Mouse (Mus musculus) MEL (cell line): ENCODE data around the gene Svbp. TPM values are rescaled to one million over a fixed set of nuclear protein-coding genes. Genes with fewer than 3 reads are reported as not detected.

Experiments used
- DNase-seq: peaks from one replicate; pipeline ENCODE4 v3.0.0; 2011; ENCODE audit warnings: low read depth, low spot score
- H3K27ac ChIP-seq: 2 replicates; pipeline ENCODE4 v1.5.1; 2012; ENCODE audit warnings: low read depth, mild to moderate bottlenecking, control low read depth, low read length, moderate library complexity; ENCODE audit not compliant: control insufficient read depth
- H3K27me3 ChIP-seq, 2 experiments: fragments of 150-350 bp in 1 of 2; sonication (generic) in 1 of 2; 2 replicates each; pipeline ENCODE4 v1.6.1; 2012; ENCODE audit warnings: low read length in 2 of 2, mild to moderate bottlenecking in 2 of 2, improper control_type of control experiment in 1 of 2, moderate library complexity in 1 of 2; ENCODE audit not compliant: insufficient read depth in 2 of 2, control insufficient read depth in 1 of 2
- H3K36me3 ChIP-seq, 2 experiments: 2 replicates each; pipeline ENCODE4 v1.6.1; 2012 to 2014; ENCODE audit warnings: low read length in 2 of 2, improper control_type of control experiment in 1 of 2, inconsistent platforms in 1 of 2, mild to moderate bottlenecking in 1 of 2; ENCODE audit not compliant: insufficient read depth in 2 of 2, control insufficient read depth in 1 of 2
- H3K4me1 ChIP-seq, 2 experiments: fragments of 150-350 bp in 1 of 2; sonication (generic) in 1 of 2; 2 replicates each; pipeline ENCODE4 v1.6.1; 2012; ENCODE audit warnings: low read length in 2 of 2, improper control_type of control experiment in 1 of 2, mild to moderate bottlenecking in 1 of 2; ENCODE audit not compliant: insufficient read depth in 2 of 2, control insufficient read depth in 1 of 2
- H3K4me3 ChIP-seq, 2 experiments: fragments of 150-350 bp in 1 of 2; sonication (generic) in 1 of 2; 2 replicates each; pipeline ENCODE4 v1.5.1; 2012; ENCODE audit warnings: low read depth in 2 of 2, low read length in 2 of 2, mild to moderate bottlenecking in 2 of 2, moderate library complexity in 2 of 2, control low read depth in 1 of 2, improper control_type of control experiment in 1 of 2; ENCODE audit not compliant: control insufficient read depth in 1 of 2, insufficient read depth in 1 of 2
- H3K79me2 ChIP-seq: 2 replicates; pipeline ENCODE4 v1.6.1; 2012; ENCODE audit warnings: mild to moderate bottlenecking, low read length, moderate library complexity; ENCODE audit not compliant: control insufficient read depth, poor library complexity, insufficient read depth
- H3K9ac ChIP-seq: 2 replicates; pipeline ENCODE4 v1.6.1; 2012; ENCODE audit warnings: low read depth, mild to moderate bottlenecking, control low read depth, low read length, moderate library complexity; ENCODE audit not compliant: control insufficient read depth, poor library complexity, severe bottlenecking
- H3K9me3 ChIP-seq: fragments of 150-350 bp; sonication (generic); replicated peaks from 2 replicates; pipeline ENCODE4 v1.6.1; 2012; ENCODE audit warnings: mild to moderate bottlenecking, low read length, improper control_type of control experiment, moderate library complexity; ENCODE audit not compliant: insufficient read depth
- CHD1 ChIP-seq: IDR thresholded peaks from 2 replicates; pipeline ENCODE4 v1.6.1; 2012; ENCODE audit warnings: low read depth, mild to moderate bottlenecking, inconsistent platforms, low read length, improper control_type of control experiment
- CHD2 ChIP-seq: IDR thresholded peaks from 2 replicates; pipeline ENCODE4 v1.6.1; 2011; ENCODE audit warnings: low read length, improper control_type of control experiment
- CTCF ChIP-seq, 3 experiments: IDR thresholded peaks in 2 of 3; conservative IDR thresholded peaks in 1 of 3; 2 replicates each; pipeline ENCODE4 v1.5.1; 2011 to 2012; ENCODE audit warnings: low read length in 3 of 3, low read depth in 2 of 3, mild to moderate bottlenecking in 2 of 3, improper control_type of control experiment in 1 of 3, inconsistent platforms in 1 of 3, mixed read lengths in 1 of 3, moderate library complexity in 1 of 3; ENCODE audit not compliant: control insufficient read depth in 1 of 3, insufficient read depth in 1 of 3, poor library complexity in 1 of 3, severe bottlenecking in 1 of 3
- ELF1 ChIP-seq: IDR thresholded peaks from 2 replicates; pipeline ENCODE4 v1.6.1; 2014; ENCODE audit warnings: low read depth, mild to moderate bottlenecking, inconsistent platforms, low read length, improper control_type of control experiment, moderate library complexity
- EP300 ChIP-seq, 2 experiments: IDR thresholded peaks; 2 replicates each; pipeline ENCODE4 v1.6.1; 2011; ENCODE audit warnings: improper control_type of control experiment in 2 of 2, low read length in 2 of 2, low read depth in 1 of 2, mild to moderate bottlenecking in 1 of 2
- ETS1 ChIP-seq: IDR thresholded peaks from 2 replicates; pipeline ENCODE4 v1.6.1; 2012; ENCODE audit warnings: low read depth, mild to moderate bottlenecking, inconsistent platforms, low read length, improper control_type of control experiment, moderate library complexity
- GABPA ChIP-seq: IDR thresholded peaks from 2 replicates; pipeline ENCODE4 v1.6.1; 2012; ENCODE audit warnings: low read depth, mild to moderate bottlenecking, inconsistent platforms, low read length, improper control_type of control experiment, moderate library complexity
- GATA1 ChIP-seq: IDR thresholded peaks from 2 replicates; pipeline ENCODE4 v1.6.1; 2011; ENCODE audit warnings: low read depth, low read length, improper control_type of control experiment
- HCFC1 ChIP-seq: IDR thresholded peaks from 2 replicates; pipeline ENCODE4 v1.6.1; 2012; ENCODE audit warnings: low read depth, mild to moderate bottlenecking, inconsistent platforms, low read length, improper control_type of control experiment, moderate library complexity
- KAT2A ChIP-seq: conservative IDR thresholded peaks from 2 replicates; pipeline ENCODE4 v1.6.1; 2012; ENCODE audit warnings: low read depth, low read length, improper control_type of control experiment, inconsistent platforms
- MAFK ChIP-seq: IDR thresholded peaks from 2 replicates; pipeline ENCODE4 v1.6.1; 2011; ENCODE audit warnings: low read depth, mild to moderate bottlenecking, low read length, improper control_type of control experiment, borderline replicate concordance
- MAX ChIP-seq: IDR thresholded peaks from 2 replicates; pipeline ENCODE4 v1.6.1; 2011; ENCODE audit warnings: low read length, improper control_type of control experiment
- MXI1 ChIP-seq: IDR thresholded peaks from 2 replicates; pipeline ENCODE4 v1.6.1; 2011; ENCODE audit warnings: mild to moderate bottlenecking, low read depth, low read length, improper control_type of control experiment
- MYC ChIP-seq: IDR thresholded peaks from 2 replicates; pipeline ENCODE4 v1.6.1; 2011; ENCODE audit warnings: low read depth, mild to moderate bottlenecking, low read length, improper control_type of control experiment, moderate library complexity
- NELFE ChIP-seq: IDR thresholded peaks from 2 replicates; pipeline ENCODE4 v1.6.1; 2011; ENCODE audit warnings: low read depth, low read length, improper control_type of control experiment
- NRF1 ChIP-seq: IDR thresholded peaks from 2 replicates; pipeline ENCODE4 v1.6.1; 2014; ENCODE audit warnings: low read depth, mild to moderate bottlenecking, inconsistent platforms, low read length, improper control_type of control experiment, moderate library complexity; ENCODE audit not compliant: poor library complexity, insufficient read depth, severe bottlenecking
- POLR2A ChIP-seq, 2 experiments: IDR thresholded peaks; 2 replicates each; pipeline ENCODE4 v1.6.1; 2011 to 2012; ENCODE audit warnings: low read length in 2 of 2, mild to moderate bottlenecking in 2 of 2, control low read depth in 1 of 2, improper control_type of control experiment in 1 of 2, low read depth in 1 of 2, moderate library complexity in 1 of 2; ENCODE audit not compliant: control insufficient read depth in 1 of 2, insufficient read depth in 1 of 2, poor library complexity in 1 of 2
- POLR2AphosphoS2 ChIP-seq: IDR thresholded peaks from 2 replicates; pipeline ENCODE4 v1.6.1; 2011; ENCODE audit warnings: low read length, improper control_type of control experiment
- POLR2AphosphoS5 ChIP-seq: IDR thresholded peaks from 2 replicates; pipeline ENCODE4 v1.6.1; 2012; ENCODE audit warnings: low read depth, borderline replicate concordance, mild to moderate bottlenecking, inconsistent platforms, low read length, moderate library complexity, mixed read lengths
- RAD21 ChIP-seq: IDR thresholded peaks from 2 replicates; pipeline ENCODE4 v1.6.1; 2011; ENCODE audit warnings: mild to moderate bottlenecking, low read depth, low read length, improper control_type of control experiment
- RCOR1 ChIP-seq: IDR thresholded peaks from 2 replicates; pipeline ENCODE4 v1.6.1; 2012; ENCODE audit warnings: low read depth, mild to moderate bottlenecking, inconsistent platforms, low read length, improper control_type of control experiment
- SIN3A ChIP-seq: IDR thresholded peaks from 2 replicates; pipeline ENCODE4 v1.6.1; 2012; ENCODE audit warnings: low read length, improper control_type of control experiment, inconsistent platforms
- TAL1 ChIP-seq: IDR thresholded peaks from 2 replicates; pipeline ENCODE4 v1.6.1; 2012; ENCODE audit warnings: mild to moderate bottlenecking, inconsistent platforms, low read length, moderate library complexity, mixed read lengths
- TBP ChIP-seq: IDR thresholded peaks from 2 replicates; pipeline ENCODE4 v1.8.0; 2011; ENCODE audit warnings: low read depth, low read length, improper control_type of control experiment
- TCF12 ChIP-seq: IDR thresholded peaks from 2 replicates; pipeline ENCODE4 v1.6.1; 2014; ENCODE audit warnings: low read depth, mild to moderate bottlenecking, inconsistent platforms, low read length, improper control_type of control experiment, moderate library complexity
- UBTF ChIP-seq: IDR thresholded peaks from 2 replicates; pipeline ENCODE4 v1.6.1; 2012; ENCODE audit warnings: low read depth, mild to moderate bottlenecking, inconsistent platforms, low read length, improper control_type of control experiment, moderate library complexity, borderline replicate concordance; ENCODE audit not compliant: insufficient read depth
- USF1 ChIP-seq: IDR thresholded peaks from 2 replicates; pipeline ENCODE4 v1.6.1; 2014; ENCODE audit warnings: low read depth, mild to moderate bottlenecking, inconsistent platforms, low read length, improper control_type of control experiment, moderate library complexity
- USF2 ChIP-seq, 2 experiments: IDR thresholded peaks; 2 replicates each; pipeline ENCODE4 v1.6.1; 2011 to 2012; ENCODE audit warnings: improper control_type of control experiment in 2 of 2, low read length in 2 of 2, borderline replicate concordance in 1 of 2, inconsistent platforms in 1 of 2, low read depth in 1 of 2, mild to moderate bottlenecking in 1 of 2; ENCODE audit not compliant: insufficient read depth in 1 of 2
- ZC3H11A ChIP-seq: IDR thresholded peaks from 2 replicates; pipeline ENCODE4 v1.6.1; 2012; ENCODE audit warnings: low read depth, mild to moderate bottlenecking, inconsistent platforms, low read length, improper control_type of control experiment
- ZKSCAN1 ChIP-seq: IDR thresholded peaks from 2 replicates; pipeline ENCODE4 v1.6.1; 2012; ENCODE audit warnings: low read depth, mild to moderate bottlenecking, inconsistent platforms, low read length, improper control_type of control experiment, moderate library complexity
- ZMIZ1 ChIP-seq: IDR thresholded peaks from 2 replicates; pipeline ENCODE4 v1.6.1; 2012; ENCODE audit warnings: low read depth, mild to moderate bottlenecking, inconsistent platforms, low read length, improper control_type of control experiment, moderate library complexity
- ZNF384 ChIP-seq: IDR thresholded peaks from 2 replicates; pipeline ENCODE4 v1.6.1; 2012; ENCODE audit warnings: low read depth, mild to moderate bottlenecking, inconsistent platforms, low read length, improper control_type of control experiment
- polyA plus RNA-seq, 2 experiments: library from polyadenylated mRNA; stranded (reverse) in 1 of 2; unstranded in 1 of 2; fragments of >175 nt in 1 of 2; fragments of >200 nt in 1 of 2; gene quantifications; 2 replicates each; pipeline versions ENCODE4 v1.2.1 to v1.2.4; 2012; ENCODE audit warnings: low replicate concordance in 2 of 2, low read depth in 1 of 2; ENCODE audit not compliant: insufficient read length in 2 of 2, insufficient read depth in 1 of 2, missing spikeins in 1 of 2
- total RNA-seq: library from RNA; depleted of rRNA; stranded (reverse); fragments of 300-350 nt; gene quantifications from 2 replicates; pipeline ENCODE4 v1.2.3, GENCODE M21; 2012

The Svbp gene
- total and polyA plus RNA-seq, 3 experiments, result 63.7 to 131 TPM; not detected in 1

- no peak for TF ChIP-seq NRF1
- no peak for TF ChIP-seq SIN3A
- no peak for TF ChIP-seq TAL1
- TF ChIP-seq TCF12, result no peak
- no peak for TF ChIP-seq ZKSCAN1
- TF ChIP-seq ZNF384, result no peak
- peak; percentile 37; the same call in 1 of the 2 replicates for TF ChIP-seq GATA1
- TF ChIP-seq ZC3H11A, result no peak
- no peak for TF ChIP-seq POLR2A (IDR thresholded peaks at IDR 0.05; ENCODE audit: control insufficient read depth in 1 of 2, insufficient read depth in 1 of 2, low read depth in 1 of 2, low read length in 2 of 2, poor library complexity in 1 of 2)
- TF ChIP-seq UBTF, result no peak
- no peak for TF ChIP-seq NELFE
- no peak for TF ChIP-seq CHD1
- TF ChIP-seq USF2 (IDR thresholded peaks at IDR 0.05; ENCODE audit: borderline replicate concordance in 1 of 2, insufficient read depth in 1 of 2, low read depth in 1 of 2, low read length in 2 of 2), result no peak
- peak; percentile 73 for TF ChIP-seq MAX
- no peak for TF ChIP-seq HCFC1
- no peak for TF ChIP-seq RAD21
- TF ChIP-seq EP300 (IDR thresholded peaks at IDR 0.05; ENCODE audit: low read depth in 1 of 2, low read length in 2 of 2), result peak; percentile 56 to 57
- peak; percentile 56 for TF ChIP-seq ETS1
- no peak for TF ChIP-seq CTCF (IDR thresholded peaks at IDR 0.05 in 2 of 3, conservative IDR thresholded peaks at IDR 0.05 in 1 of 3; ENCODE audit: control insufficient read depth in 1 of 3, insufficient read depth in 1 of 3, low read depth in 2 of 3, low read length in 3 of 3, poor library complexity in 1 of 3, severe bottlenecking in 1 of 3)
- TF ChIP-seq MYC, result peak; percentile 62; the same call in 1 of the 2 replicates
These were observed 31.6 kb downstream of the Svbp start (continued) for GRCm38 (mm10) chr4:119226751-119227150.

GRCm38 (mm10) chr4:119232410-119233255, 37.5 kb downstream of the Svbp start, which contains the start of the genes AU022252 and P3h1:
TSS of gene AU022252 (minus strand) at chr4:119232712.
TSS of gene P3h1 (plus strand) at chr4:119232915.
- peak within 1 kb of the TSS; percentile 86 for H3K9ac ChIP-seq
- no peak within 1 kb of the TSS for H3K27ac ChIP-seq
- H3K9me3 ChIP-seq, result no peaks in the 10 kb centered on the region
- peak within 1 kb of the TSS; percentile 92 for H3K4me3 ChIP-seq
- H3K79me2 ChIP-seq, result peaks cover 14% of the 10 kb centered on the region
- DNase-seq, result peak; percentile 99
- H3K27me3 ChIP-seq, result no peaks in the 10 kb centered on the region
- peaks cover 0 to 14% of the 10 kb centered on the region in 2 experiments; a peak in 2 of 4 replicates for H3K36me3 ChIP-seq
- peaks cover 3 to 8% of the 10 kb centered on the region in 2 experiments; a peak in 2 of 4 replicates for H3K4me1 ChIP-seq
- TF ChIP-seq RAD21 (no peak), MXI1 (peak; percentile 60), MAX (no peak), ELF1 (no peak), EP300 (IDR thresholded peaks at IDR 0.05; ENCODE audit: low read depth in 1 of 2, low read length in 2 of 2) (no peak), ZMIZ1 (no peak), POLR2AphosphoS2 (no peak), CHD2 (no peak), NRF1 (peak; percentile 73), SIN3A (peak; percentile 31; the same call in 1 of the 2 replicates), CHD1 (no peak), GABPA (no peak), POLR2AphosphoS5 (no peak), POLR2A (IDR thresholded peaks at IDR 0.05; ENCODE audit: control insufficient read depth in 1 of 2, insufficient read depth in 1 of 2, low read depth in 1 of 2, low read length in 2 of 2, poor library complexity in 1 of 2) (peak; percentile 41 to 69), HCFC1 (peak; percentile 71), KAT2A (no peak), RCOR1 (no peak), ETS1 (no peak), ZNF384 (no peak), MYC (no peak), MAFK (no peak), NELFE (peak; percentile 64), ZKSCAN1 (no peak), USF1 (no peak), TBP (peak; percentile 62)
